Mouse (Mus musculus): ENCODE data around the gene Rftn1.

GRCm38 (mm10) chr17:50080991-50081390 is 109.5 kb downstream of the Rftn1 start:
- TF ChIP-seq CTCF (IDR thresholded peaks at IDR 0.05; ENCODE audit: insufficient read depth, low read depth, low read length) (no peak), POLR2A (IDR thresholded peaks at IDR 0.05; ENCODE audit: insufficient read depth, low read depth, low read length) (no peak)
